Mouse (Mus musculus) natural killer cell, adult 2 months (primary cell): ENCODE measurements at regions not wholly inside any gene's neighbourhood (a gene's known extent, or its start where the extent isn't known, plus 50 kb on each side); places are given as distances from the start of the nearest gene placed in this dataset.
A peak's percentile ranks its signal among the peaks of the same experiment; 100 is the strongest.

ENCODE experiments used
- DNase-seq, 2 experiments: peaks; one replicate each; pipeline ENCODE4 v3.0.0; 2022; ENCODE audit warnings: low spot score in 2 of 2

GRCm38 (mm10) chr2:30525295-30525694 lies 51.3 kb upstream of the Ier5l start:
- DNase-seq, result no peak

- no peak for DNase-seq
Observed at GRCm38 (mm10) chr2:30525831-30526230, 51.8 kb upstream of the Ier5l start.

GRCm38 (mm10) chr2:30527495-30527894 lies 53.5 kb upstream of the Ier5l start:
- DNase-seq, result no peak

GRCm38 (mm10) chr2:30532948-30533347 lies 58.9 kb upstream of the Ier5l start:
- no peak for DNase-seq

GRCm38 (mm10) chr2:30533367-30533766 lies 59.3 kb upstream of the Ier5l start:
- no peak for DNase-seq

GRCm38 (mm10) chr2:30534485-30534884 lies 60.4 kb upstream of the Cstad start:
- DNase-seq, result peak; percentile 21 to 56

GRCm38 (mm10) chr2:30539305-30539704 lies 55.5 kb upstream of the Cstad start:
- DNase-seq, result no peak

- no peak for DNase-seq
Observed at GRCm38 (mm10) chr2:30541541-30541940, 53.3 kb upstream of the Cstad start.

GRCm38 (mm10) chr2:30544782-30545435 lies 49.9 kb upstream of the Cstad start:
- DNase-seq, result peak; percentile 74 to 81
